Mouse (Mus musculus) stomach, embryonic 15.5 days (tissue): ENCODE data around the gene Gm5105. TPM values are rescaled to one million over a fixed set of nuclear protein-coding genes. Genes with fewer than 3 reads are reported as not detected.

Source experiments
- ATAC-seq: fragments of 200-750 bp; cut with Nextera tagmentation; 2 replicates; pipeline ENCODE4 v1.8.0; 2017; ENCODE audit warnings: low read depth, moderate number of reproducible peaks, moderate TSS enrichment; ENCODE audit not compliant: insufficient read depth, low FRiP score
- H3K27ac ChIP-seq: fragments of 300-500 bp; sonication (generic); 2 replicates; pipeline ENCODE4 v1.5.1; 2015; ENCODE audit warnings: mild to moderate bottlenecking, inconsistent platforms
- H3K27me3 ChIP-seq: fragments of 300-500 bp; sonication (generic); replicated peaks from 2 replicates; pipeline ENCODE4 v1.6.1; 2015; ENCODE audit warnings: inconsistent platforms
- H3K36me3 ChIP-seq: fragments of 300-500 bp; sonication (generic); 2 replicates; pipeline ENCODE4 v1.6.1; 2015; ENCODE audit warnings: inconsistent platforms
- H3K4me1 ChIP-seq: fragments of 300-500 bp; sonication (generic); 2 replicates; pipeline ENCODE4 v1.6.1; 2015; ENCODE audit warnings: inconsistent platforms
- H3K4me2 ChIP-seq: fragments of 300-500 bp; sonication (generic); 2 replicates; pipeline ENCODE4 v1.6.1; 2015; ENCODE audit warnings: mild to moderate bottlenecking, inconsistent platforms
- H3K4me3 ChIP-seq: fragments of 300-500 bp; sonication (generic); replicated peaks from 2 replicates; pipeline ENCODE4 v1.5.1; 2015; ENCODE audit warnings: inconsistent platforms
- H3K9ac ChIP-seq: fragments of 300-500 bp; sonication (generic); 2 replicates; pipeline ENCODE4 v1.6.1; 2015; ENCODE audit warnings: inconsistent platforms
- H3K9me3 ChIP-seq: fragments of 300-500 bp; sonication (generic); 2 replicates; pipeline ENCODE4 v1.6.1; 2016; ENCODE audit warnings: inconsistent platforms
- WGBS: fragments of 180-500 bp; shearing (Covaris S2); methylation state at CpG from one replicate; pipeline ENCODE4 v1.1.7; 2015; 5-methylcytosine and 5-hydroxymethylcytosine counted together
- polyA plus RNA-seq: library from polyadenylated mRNA; unstranded; fragments of >200 nt; fragmentation: Nextera tagmentation; extraction: Ambion mirVana; gene quantifications from 2 replicates; pipeline ENCODE4 v1.2.1, GENCODE M21; 2015

Gene Gm5105
- polyA plus RNA-seq, 1 experiment from 2014 or later: not detected

DNA sequence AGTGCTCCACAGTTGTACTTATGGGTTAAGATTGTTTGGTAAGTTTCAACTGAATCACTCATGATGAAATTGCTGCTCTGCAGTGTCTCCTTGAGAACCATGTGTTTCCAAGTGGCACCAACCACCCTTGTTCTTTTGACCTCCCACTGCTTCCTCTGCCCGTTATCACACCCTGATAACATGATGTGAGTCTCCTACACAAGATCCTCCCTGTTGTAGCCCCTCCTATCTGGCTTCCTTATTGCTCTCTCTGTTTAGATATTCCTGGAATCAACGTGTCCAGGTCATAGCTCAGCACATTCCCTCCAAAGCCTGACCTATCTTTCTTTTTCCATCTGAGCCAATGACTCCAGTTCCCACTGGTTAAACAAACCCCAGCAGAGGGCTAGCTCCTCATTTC lies 52.5 kb downstream of the Gm5105 start:
- Histone ChIP-seq H3K4me2 (no peak overlapping the region), H3K27me3 (no peaks in the 10 kb centered on the region), H3K4me1 (no peaks in the 10 kb centered on the region), H3K36me3 (no peaks in the 10 kb centered on the region), H3K27ac (no peak overlapping the region), H3K9ac (no peak overlapping the region), H3K4me3 (no peak overlapping the region), H3K9me3 (no peaks in the 10 kb centered on the region)
- 58% methylated on average over 2 of the region's 2 CpGs for WGBS
- no peak for ATAC-seq

DNA sequence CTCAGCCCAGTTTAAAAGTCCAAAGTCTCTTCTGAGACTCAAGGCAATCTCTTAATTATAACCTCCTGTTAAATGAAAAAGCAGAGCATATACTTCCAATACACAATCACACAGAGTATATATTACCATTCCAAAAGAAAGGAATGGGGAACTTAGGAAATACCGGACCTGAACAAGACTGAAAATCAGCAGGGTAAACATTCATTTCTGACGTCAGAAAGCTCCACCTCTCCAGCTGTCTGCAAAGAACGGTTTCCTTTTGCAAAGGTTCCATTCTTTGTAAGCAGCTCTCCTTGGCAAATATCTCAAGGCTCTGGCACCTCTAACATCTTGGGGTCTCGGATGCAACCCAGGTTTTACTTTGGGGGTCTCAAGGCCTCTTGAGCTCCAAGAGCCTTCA lies 54.8 kb downstream of the Gm5105 start:
- Histone ChIP-seq H3K27ac (no peak overlapping the region), H3K36me3 (no peaks in the 10 kb centered on the region), H3K9ac (no peak overlapping the region), H3K4me3 (no peak overlapping the region), H3K4me1 (peaks cover 6% of the 10 kb centered on the region; the same call in 1 of the 2 replicates), H3K27me3 (no peaks in the 10 kb centered on the region), H3K9me3 (no peaks in the 10 kb centered on the region), H3K4me2 (no peak overlapping the region)
- ATAC-seq: no peak
- 23% methylated on average over 4 of the region's 4 CpGs for WGBS

DNA sequence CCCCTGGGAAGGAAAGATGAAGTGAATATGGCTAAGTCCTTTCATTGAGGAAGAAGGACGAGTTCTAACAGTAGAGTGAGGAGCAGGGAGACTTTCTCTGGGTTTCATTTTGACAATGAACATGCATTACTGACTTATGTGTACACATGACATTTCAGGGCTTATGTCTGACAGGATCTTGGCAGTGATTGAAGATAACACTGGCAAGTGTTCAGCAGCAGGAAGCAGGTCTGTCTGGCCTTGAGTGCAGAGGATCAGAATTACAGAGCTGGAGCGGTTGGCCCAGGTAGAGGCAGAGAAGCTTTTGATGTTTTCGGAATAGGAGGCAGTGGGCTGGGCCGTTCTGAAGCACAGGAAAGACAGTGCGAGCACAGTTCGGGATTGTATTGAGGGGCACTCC lies 59.0 kb downstream of the Gm5105 start:
- H3K27me3 ChIP-seq: no peaks in the 10 kb centered on the region
- H3K9ac ChIP-seq: no peak overlapping the region
- 48% methylated on average over 6 of the region's 6 CpGs for WGBS
- no peaks in the 10 kb centered on the region for H3K36me3 ChIP-seq
- ATAC-seq: peak; percentile 50; the same call in 1 of the 2 replicates
- H3K9me3 ChIP-seq: no peaks in the 10 kb centered on the region
- no peak overlapping the region for H3K4me2 ChIP-seq
- H3K4me3 ChIP-seq: no peak overlapping the region
- peaks cover 6% of the 10 kb centered on the region; the same call in 1 of the 2 replicates for H3K4me1 ChIP-seq
- no peak overlapping the region for H3K27ac ChIP-seq

DNA sequence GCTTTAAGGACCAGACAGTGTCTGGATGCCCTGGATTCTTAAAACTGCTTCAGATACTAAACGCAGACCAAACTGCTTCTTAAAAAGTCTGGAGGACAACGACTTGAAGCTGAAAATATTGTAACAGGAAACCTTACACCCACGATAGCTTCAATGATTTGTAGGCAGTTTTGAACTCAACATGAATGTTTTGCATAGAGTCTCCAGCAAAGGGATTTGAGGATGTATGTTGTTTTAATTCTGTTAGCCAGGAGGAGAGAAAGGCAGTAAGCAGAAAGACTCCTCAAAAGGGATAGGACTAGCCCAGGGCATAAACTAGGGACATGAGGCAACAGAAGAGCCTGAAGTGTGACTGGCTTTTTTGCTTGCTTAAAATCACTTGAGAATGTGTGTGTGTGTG lies 60.3 kb downstream of the Gm5105 start:
- Histone ChIP-seq H3K4me3 (no peak overlapping the region), H3K9ac (no peak overlapping the region), H3K36me3 (no peaks in the 10 kb centered on the region), H3K27ac (no peak overlapping the region), H3K9me3 (no peaks in the 10 kb centered on the region), H3K4me2 (no peak overlapping the region), H3K27me3 (no peaks in the 10 kb centered on the region), H3K4me1 (peaks cover 6% of the 10 kb centered on the region; the same call in 1 of the 2 replicates)
- ATAC-seq: no peak
- whole genome bisulfite sequencing: 35% methylated on average over 3 of the region's 3 CpGs

DNA sequence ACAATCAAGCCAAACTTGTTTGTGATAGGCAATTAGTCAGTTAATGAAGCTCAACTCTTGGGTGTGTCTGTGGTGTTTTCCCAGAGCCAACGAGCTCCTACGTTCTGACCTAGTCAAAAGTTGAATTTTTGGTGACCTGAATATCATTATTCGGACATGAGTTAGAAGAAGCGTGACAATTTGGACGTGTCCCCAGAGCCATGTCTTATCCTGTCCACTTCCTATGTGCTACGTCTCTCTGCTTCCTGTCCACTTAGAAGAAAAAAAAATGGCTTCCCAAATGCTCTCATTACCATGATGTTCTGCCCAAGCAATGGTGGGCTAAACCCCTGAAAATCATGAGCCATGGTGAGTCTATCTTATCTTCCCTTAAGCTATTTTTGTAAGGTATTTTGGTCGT lies 63.9 kb downstream of the Gm5105 start:
- Histone ChIP-seq H3K27ac (no peak overlapping the region), H3K36me3 (no peaks in the 10 kb centered on the region), H3K4me1 (peaks cover 2% of the 10 kb centered on the region; the same call in 1 of the 2 replicates), H3K27me3 (no peaks in the 10 kb centered on the region), H3K9ac (no peak overlapping the region), H3K9me3 (no peaks in the 10 kb centered on the region), H3K4me2 (no peak overlapping the region), H3K4me3 (no peak overlapping the region)
- 87% methylated on average over 7 of the region's 7 CpGs for WGBS
- ATAC-seq: no peak

DNA sequence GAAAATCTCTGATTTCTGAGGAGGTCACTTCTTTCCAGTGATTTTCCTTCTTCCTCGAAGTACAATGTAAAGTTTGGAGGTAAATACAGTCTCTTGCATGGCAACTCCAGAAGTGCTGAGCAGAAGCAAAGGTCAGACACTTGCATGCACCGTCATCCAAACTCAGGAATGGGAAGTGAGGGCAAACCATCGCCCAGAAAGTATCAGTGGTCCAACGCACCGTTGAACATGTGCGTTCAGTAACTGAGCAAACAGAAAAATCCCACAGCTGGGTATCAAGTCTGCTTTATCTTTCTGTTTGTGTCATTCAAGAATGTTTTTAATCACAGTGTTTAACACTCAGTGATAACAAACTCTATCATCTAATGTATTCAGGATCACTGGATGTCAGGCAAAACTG lies 64.6 kb downstream of the Gm5105 start:
- Histone ChIP-seq H3K4me2 (no peak overlapping the region), H3K4me1 (no peaks in the 10 kb centered on the region), H3K4me3 (no peak overlapping the region), H3K27ac (no peak overlapping the region), H3K9ac (no peak overlapping the region), H3K9me3 (no peaks in the 10 kb centered on the region), H3K27me3 (no peaks in the 10 kb centered on the region), H3K36me3 (no peaks in the 10 kb centered on the region)
- 58% methylated on average over 6 of the region's 6 CpGs for WGBS
- ATAC-seq: no peak

DNA sequence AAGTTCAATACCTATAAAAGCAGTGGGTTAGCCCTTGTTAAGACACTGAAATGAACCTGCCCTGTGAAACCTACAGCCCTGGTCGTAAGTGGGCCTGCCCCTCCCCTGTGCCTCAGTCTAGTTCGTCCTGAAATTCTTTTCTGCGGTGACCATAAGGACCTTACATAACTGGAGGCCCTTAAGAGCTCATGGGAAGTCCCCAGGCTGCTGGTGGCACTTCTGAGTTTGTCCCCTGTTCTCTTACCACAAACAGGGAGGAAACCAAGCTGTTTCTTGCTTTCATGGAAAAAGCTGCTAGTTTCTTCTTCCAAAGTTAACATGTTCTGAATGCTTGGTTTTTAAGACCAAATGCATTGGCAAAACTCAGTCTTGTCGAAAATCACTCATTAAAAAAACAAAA lies 65.3 kb downstream of the Gm5105 start:
- H3K9me3 ChIP-seq: no peaks in the 10 kb centered on the region
- no peaks in the 10 kb centered on the region for H3K4me1 ChIP-seq
- no peaks in the 10 kb centered on the region for H3K27me3 ChIP-seq
- H3K27ac ChIP-seq: no peak overlapping the region
- 70% methylated on average over 4 of the region's 4 CpGs for WGBS
- H3K9ac ChIP-seq: no peak overlapping the region
- no peak overlapping the region for H3K4me2 ChIP-seq
- H3K4me3 ChIP-seq: no peak overlapping the region
- H3K36me3 ChIP-seq: no peaks in the 10 kb centered on the region
- no peak for ATAC-seq

DNA sequence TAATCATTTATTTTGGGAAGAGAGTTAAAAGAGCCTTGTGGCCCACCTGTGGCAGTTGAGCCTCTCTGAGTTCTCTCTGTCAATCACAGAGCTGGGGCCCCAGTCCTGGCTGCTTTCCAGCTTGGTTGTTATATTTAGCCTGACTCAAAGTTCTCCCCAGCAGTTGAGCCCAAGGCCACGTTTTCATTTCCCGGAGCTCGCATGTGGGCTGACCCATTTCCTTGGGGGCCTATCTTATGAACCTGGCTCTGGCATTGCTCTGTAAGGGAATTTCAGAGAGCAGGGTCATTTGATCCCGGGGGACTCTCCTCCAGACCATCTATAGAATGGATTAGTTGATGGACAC lies 66.5 kb downstream of the Gm5105 start:
- peak; percentile 66; the same call in 1 of the 2 replicates for ATAC-seq
- H3K36me3 ChIP-seq: no peaks in the 10 kb centered on the region
- H3K4me2 ChIP-seq: no peak overlapping the region
- H3K4me3 ChIP-seq: no peak overlapping the region
- 44% methylated on average over 4 of the region's 4 CpGs for WGBS
- no peak overlapping the region for H3K27ac ChIP-seq
- no peak overlapping the region for H3K9ac ChIP-seq
- no peaks in the 10 kb centered on the region for H3K9me3 ChIP-seq
- H3K4me1 ChIP-seq: no peaks in the 10 kb centered on the region
- H3K27me3 ChIP-seq: no peaks in the 10 kb centered on the region

DNA sequence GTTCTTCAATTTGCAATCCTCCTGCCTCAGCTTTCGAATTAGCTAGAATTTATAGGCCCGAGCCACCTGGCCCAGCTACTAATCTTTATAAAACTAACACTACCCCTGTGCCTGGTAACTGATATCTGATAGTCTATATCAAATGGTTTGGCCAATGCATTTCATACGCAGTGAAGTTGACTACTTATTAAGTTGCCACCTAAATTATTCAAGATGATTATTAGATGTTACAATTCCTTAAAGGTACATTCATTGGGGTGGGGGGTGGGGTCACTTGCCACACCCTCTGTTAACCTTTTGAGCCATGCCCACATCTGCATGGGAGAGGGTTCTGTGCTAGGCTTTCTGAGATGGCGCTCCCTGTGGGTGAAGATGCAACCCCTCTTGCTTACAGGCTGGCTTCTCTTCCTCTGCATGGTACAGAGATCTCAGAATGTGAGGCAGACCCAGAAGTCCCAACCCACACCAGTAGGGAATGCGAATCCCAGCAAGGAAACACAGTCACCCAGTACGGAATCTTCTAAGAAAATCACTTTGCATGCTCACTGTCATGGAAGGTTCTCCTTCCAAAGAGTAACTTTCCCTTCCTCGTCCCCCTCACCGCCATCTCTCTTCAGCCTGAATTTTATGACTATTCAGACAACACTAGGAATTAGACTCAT lies 67.0 kb downstream of the Gm5105 start:
- no peaks in the 10 kb centered on the region for H3K4me1 ChIP-seq
- H3K9ac ChIP-seq: no peak overlapping the region
- no peak overlapping the region for H3K4me3 ChIP-seq
- no peaks in the 10 kb centered on the region for H3K9me3 ChIP-seq
- H3K27me3 ChIP-seq: no peaks in the 10 kb centered on the region
- H3K36me3 ChIP-seq: no peaks in the 10 kb centered on the region
- no peak overlapping the region for H3K27ac ChIP-seq
- no peak overlapping the region for H3K4me2 ChIP-seq
- no peak; the same call in 1 of the 2 replicates for ATAC-seq
- WGBS: 89% methylated on average over 8 of the region's 8 CpGs

DNA sequence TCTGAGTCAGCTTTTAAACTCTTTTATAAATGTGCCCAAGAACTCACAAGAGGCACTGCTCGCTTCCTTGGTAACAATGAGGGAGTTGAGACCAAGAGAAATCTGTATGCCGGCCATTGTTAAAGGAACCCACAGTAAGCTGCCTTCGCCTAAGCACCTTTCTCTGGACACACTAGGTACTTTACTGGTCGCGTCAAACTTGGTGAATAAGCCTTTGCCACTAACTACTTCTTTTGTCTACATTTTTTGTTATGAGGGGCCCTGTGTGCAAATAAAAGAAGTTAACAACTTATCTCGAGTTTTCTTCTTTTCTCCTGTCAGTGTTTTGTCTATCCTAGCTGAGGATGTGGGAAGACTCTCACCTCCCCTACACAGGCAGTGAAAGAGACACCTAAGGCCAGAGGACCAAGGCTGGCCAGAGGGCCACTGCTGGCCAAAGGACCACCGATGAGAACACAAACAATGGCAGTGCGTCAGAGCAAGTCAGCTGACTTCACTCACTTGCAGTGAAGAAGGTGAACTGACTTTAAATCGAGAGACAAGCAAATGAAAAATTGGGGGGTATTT lies 67.9 kb downstream of the Gm5105 start:
- Histone ChIP-seq H3K4me2 (no peak overlapping the region), H3K36me3 (no peaks in the 10 kb centered on the region), H3K27me3 (no peaks in the 10 kb centered on the region), H3K9ac (no peak overlapping the region), H3K4me1 (no peaks in the 10 kb centered on the region), H3K4me3 (no peak overlapping the region), H3K27ac (no peak overlapping the region), H3K9me3 (no peaks in the 10 kb centered on the region)
- 70% methylated on average over 9 of the region's 9 CpGs for WGBS
- ATAC-seq: no peak
